Mouse (Mus musculus) kidney, postnatal 25 days (tissue): ENCODE measurements around the gene Ankrd28.
"Not testable (repeated sequence)": the region's sequence is repeated elsewhere in the genome, so short reads cannot be mapped to it uniquely, and the experiment has no call there.

Experiments
- DNase-seq, 2 experiments: peaks; one replicate each; pipeline ENCODE4 v3.0.0; 2021; ENCODE audit warnings: mixed read lengths in 2 of 2

Ankrd28 gene

DNA sequence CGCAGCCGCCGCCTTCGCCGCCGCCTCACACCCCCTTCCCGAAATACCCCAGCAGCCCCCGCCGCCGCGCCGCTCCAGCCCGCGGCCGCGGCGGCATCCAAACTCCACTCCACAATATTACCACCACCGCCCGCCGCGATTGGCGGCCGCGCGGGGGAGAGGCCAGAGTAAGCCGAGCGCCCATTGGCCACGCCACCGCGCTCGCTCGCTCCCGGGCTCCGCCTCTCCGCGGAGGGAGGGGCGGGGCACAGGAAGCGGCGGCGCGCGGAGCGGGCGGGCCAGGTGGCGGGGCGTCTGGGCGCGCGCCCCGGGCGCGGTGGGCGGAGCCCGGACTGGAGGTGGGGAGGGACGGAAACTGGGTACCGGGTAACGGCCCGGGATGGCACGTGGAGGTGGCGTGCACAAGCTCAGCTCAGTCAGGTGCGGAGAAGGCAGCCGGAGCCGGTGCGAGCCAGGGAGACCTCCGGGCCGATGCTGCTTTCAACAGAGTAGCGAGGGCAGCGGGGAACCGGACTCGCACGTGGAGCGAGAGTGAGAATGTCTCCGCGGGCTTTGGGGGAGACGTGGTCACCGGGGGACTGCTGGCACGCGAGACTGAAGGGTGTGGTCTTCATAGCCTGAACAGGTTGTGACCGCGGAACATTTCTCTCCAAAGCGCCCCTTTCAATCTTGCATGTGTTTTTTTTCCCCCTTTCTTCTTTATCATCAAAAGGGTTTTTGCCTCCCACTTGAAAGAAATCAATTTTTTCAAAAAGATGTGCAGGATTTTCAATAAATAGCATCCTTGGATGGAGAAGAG, at the start of gene Ankrd28:
TSS of gene Ankrd28 (minus strand) at position 81 of the 799 bp plus-strand sequence.
- peak; percentile 94 to 98 for DNase-seq

GRCm38 (mm10) chr14:31879456-31879855, 49.0 kb upstream of the Ankrd28 start:
- DNase-seq = no peak

- DNase-seq = peak in 1 of 2 experiments; percentile 45
Observed at GRCm38 (mm10) chr14:31872130-31872529, 41.7 kb upstream of the Ankrd28 start.

DNA sequence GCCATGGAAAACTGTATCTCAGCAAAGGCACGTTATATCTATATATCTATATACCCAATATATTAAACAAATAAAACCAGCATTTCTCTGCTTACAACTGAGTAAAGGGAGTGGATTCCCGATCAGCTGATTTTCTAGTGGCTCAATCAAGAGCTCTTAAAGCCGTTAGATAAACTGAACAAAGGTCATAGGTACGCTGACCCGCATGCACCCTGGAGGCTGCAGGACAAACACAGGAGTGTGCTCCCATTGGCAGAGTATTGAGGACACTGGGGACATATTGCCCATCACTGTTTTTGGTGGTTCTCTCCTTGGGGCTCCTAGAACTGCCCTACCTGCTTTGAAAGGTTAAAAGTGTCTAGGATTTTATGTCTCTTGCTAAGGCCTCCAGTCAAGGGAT, 40.0 kb upstream of the Ankrd28 start:
- no peak for DNase-seq

DNA sequence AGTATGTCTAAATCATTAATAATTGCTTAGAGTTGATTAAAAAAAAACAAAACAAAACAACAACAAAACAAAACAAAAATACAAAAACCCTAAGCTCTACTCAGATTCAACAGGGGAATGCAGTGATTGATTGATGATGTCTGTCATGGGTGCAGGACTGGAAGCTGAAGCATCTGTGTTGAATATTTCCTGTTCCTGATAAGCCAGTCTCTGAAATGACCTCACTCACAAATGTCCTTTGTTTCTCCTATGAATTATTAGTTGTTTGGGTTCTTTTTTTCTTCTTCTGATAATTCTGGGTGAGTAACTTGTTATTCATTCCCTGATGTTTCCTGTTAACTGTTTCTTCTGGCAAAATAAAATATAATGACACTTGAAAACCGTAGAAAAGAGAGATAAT, 38.1 kb upstream of the Ankrd28 start:
- DNase-seq = no peak

DNA sequence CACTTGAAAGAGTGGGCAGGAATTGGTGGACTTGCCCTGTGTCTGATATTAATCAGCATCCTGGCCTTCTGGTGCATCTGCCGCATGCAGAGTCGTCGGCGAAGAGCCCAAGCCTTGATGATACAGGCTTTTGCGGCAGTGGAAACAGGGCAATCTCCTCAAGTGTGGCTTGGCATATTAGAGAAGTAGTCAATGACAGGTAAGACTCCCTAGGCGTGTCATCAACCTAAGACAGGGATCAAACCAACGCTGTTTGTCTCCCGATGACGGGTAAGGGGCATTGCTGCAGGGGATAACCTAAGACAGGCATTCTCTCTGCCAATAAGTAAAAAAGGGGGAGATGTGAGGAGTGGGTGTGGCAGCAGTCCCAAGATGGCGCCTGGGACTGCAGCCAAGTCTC, 35.9 kb upstream of the Ankrd28 start:
- not testable (repeated sequence) for DNase-seq

GRCm38 (mm10) chr14:31858679-31859078, 28.2 kb upstream of the Ankrd28 start:
- DNase-seq = no peak

- peak; percentile 68 to 78 for DNase-seq
Observed at GRCm38 (mm10) chr14:31857096-31857975, 26.9 kb upstream of the Ankrd28 start.

- DNase-seq = no peak
Observed at GRCm38 (mm10) chr14:31856007-31856406, 25.6 kb upstream of the Ankrd28 start.

- DNase-seq = no peak
Observed at GRCm38 (mm10) chr14:31854667-31855066, 24.2 kb upstream of the Ankrd28 start.

GRCm38 (mm10) chr14:31843571-31843970, 13.1 kb upstream of the Ankrd28 start:
- DNase-seq = no peak

GRCm38 (mm10) chr14:31832022-31832421, 1.6 kb upstream of the Ankrd28 start:
- no peak for DNase-seq

- DNase-seq = no peak
Observed at GRCm38 (mm10) chr14:31831370-31831712, 890 bp upstream of the Ankrd28 start.

DNA sequence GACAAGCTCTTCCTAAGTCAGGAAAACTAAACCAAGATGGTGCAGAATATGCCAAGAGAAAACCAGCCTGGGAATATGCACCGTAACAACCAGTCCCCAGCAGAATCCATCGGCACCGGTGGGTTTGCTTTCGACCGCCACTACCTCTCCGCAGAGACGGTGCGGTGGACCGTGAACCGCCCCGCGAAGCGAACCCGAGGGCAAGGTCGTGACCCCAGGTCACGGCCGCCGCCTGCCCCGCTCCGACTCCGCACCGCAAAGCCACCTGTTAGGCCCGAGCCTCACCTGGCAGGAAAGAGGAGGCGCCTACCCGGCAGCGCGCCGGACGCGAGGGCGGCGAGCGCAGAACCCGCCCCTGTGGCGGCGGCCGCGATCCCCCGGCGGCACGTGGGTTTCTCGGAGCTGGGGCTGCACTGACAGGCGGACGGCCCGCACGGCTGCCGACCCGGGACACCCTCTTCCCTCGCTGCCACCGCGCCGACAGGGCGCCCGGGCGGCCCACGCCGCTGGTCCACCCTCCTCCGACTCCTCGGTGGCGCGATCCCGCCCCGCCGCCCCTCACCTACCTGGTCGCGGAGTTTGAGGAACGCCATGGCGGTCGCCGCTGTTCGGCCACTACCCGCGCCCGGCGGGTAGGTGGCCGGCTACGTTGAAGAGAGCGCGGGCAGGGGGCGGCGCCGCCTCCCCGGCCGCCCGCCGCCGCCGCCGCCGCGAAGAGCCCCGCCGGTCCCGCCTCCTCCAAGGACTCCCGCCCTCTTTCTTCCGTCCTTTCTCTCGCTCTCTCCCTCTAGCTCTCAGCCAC, 489 bp downstream of the Ankrd28 start:
- DNase-seq = peak; percentile 57 to 88

- no peak for DNase-seq
Observed at GRCm38 (mm10) chr14:31827221-31827620, 3.2 kb downstream of the Ankrd28 start.

DNA sequence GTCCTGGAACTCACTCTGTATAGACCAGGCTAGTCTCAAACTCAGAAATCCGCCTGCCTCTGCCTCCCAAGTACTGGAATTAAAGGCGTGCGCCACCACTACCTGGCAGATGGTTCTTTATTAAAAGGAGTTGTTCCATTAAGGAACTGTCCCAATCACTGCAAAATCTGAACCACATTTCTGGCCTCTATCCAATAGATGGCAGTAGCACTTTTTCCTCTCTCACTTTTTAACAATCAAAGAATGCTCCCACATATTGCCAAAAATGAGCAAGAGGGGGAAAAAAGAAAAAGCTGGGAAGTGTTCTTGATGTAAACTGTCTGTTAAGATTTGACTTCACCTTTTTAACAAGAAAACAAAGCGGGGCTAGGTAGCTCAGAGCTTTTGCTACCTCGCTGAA, 20.5 kb downstream of the Ankrd28 start:
- DNase-seq = no peak

- no peak for DNase-seq
Observed at GRCm38 (mm10) chr14:31803791-31804190, 26.7 kb downstream of the Ankrd28 start.

- peak; percentile 53 to 86 for DNase-seq
Observed at GRCm38 (mm10) chr14:31800976-31801375, 29.5 kb downstream of the Ankrd28 start.

DNA sequence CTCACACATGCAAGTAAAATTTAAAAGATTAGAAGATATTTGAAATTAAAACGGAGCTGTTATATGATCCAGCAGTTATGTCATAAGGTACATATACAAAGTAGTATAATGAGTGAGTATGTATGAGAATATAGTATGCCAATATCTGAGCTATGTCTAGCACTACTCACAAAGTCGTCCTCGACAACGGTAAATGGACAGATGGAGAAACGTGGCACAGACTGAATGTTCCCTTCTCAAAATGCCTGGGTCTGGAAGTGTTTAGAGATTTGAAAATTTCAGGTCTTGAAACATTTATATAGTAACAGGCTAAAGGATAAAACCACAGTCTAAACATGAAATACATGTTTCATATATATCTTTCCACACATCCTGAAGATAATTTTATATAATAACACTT, 30.0 kb downstream of the Ankrd28 start:
- DNase-seq = no peak

DNA sequence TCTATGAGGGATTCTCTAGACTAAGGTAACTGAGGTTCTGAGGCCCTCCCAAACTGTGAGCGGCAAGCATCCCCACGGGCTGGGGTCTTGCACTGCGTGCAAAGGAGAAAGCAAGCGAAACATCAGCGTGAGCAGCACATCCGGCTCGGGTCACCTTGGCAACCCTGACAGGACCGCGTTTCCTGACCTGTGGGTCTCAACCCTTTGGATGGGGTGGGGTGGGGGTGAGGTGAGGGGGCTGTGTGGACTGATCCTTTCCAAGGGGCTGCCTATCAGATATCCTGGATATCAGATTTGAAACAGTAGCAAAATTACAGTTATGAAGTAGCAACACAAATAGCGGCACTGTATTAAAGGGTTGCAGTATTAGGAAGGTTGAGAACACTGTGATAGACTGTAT, 31.5 kb downstream of the Ankrd28 start:
- DNase-seq = peak in 1 of 2 experiments; percentile 44

GRCm38 (mm10) chr14:31795535-31795934, 34.9 kb downstream of the Ankrd28 start:
- DNase-seq = no peak

GRCm38 (mm10) chr14:31794776-31795126, 35.7 kb downstream of the Ankrd28 start:
- no peak for DNase-seq
